Mouse (Mus musculus) left cerebral cortex, postnatal 4 days (tissue): ENCODE measurements at regions not wholly inside any gene's neighbourhood (a gene's known extent, or its start where the extent isn't known, plus 50 kb on each side); places are given as distances from the start of the nearest gene placed in this dataset.

ENCODE experiments used
- DNase-seq: peaks from one replicate; pipeline ENCODE4 v3.0.0-alpha.2; 2022
- intact Hi-C: fragments of 180-260 bp; cut with DNase I; formaldehyde crosslinking; loops from one replicate; pipeline ENCODE4 v1.15.1; 2025

GRCm38 (mm10) chr7:93646658-93647057, 567.0 kb downstream of the Fam181b start:
- intact Hi-C loops = no loop called here
- DNase-seq = no peak

- DNase-seq = no peak
- intact Hi-C loops = no loop called here
Measured at GRCm38 (mm10) chr7:93665805-93666204, 586.1 kb downstream of the Fam181b start.

DNA sequence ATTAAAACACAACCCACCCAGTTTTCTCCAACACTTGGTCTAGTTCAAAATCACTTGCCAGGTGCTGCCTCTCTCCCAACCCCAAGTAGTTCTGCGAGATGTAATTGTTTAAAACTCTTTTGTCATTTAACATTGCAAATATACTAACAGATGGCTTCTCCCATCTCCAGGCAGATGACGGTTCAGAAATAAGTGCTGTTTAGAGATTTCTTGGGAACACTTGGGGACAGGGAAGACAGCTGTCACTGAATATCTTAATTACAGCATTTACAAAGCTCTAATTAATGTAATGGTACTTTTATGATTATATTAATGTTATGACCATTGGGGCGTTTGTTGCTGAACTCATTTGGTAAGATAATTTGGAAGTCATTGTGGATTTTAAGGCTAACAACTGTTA, 592.2 kb downstream of the Fam181b start:
- intact Hi-C loops = no loop called here
- peak; percentile 0 for DNase-seq

- intact Hi-C loops = no loop called here
Measured at GRCm38 (mm10) chr7:93672496-93672895, 592.8 kb downstream of the Fam181b start.

More at GRCm38 (mm10) chr7:93672496-93672895, 592.8 kb downstream of the Fam181b start:
- DNase-seq = no peak
